Mouse (Mus musculus): ENCODE data around the gene Efcab12. TPM values are rescaled to one million over a fixed set of nuclear protein-coding genes. Genes with fewer than 3 reads are reported as not detected.

Efcab12 gene
- polyA plus RNA-seq, 1 experiment: 4.8 TPM

GRCm38 (mm10) chr6:115775838-115776237 lies 62.4 kb downstream of the Efcab12 start:
- peak; percentile 20 for DNase-seq (ENCODE audit: low read depth)
- TF ChIP-seq CTCF (IDR thresholded peaks at IDR 0.05; ENCODE audit: borderline replicate concordance, extremely low read depth, insufficient read depth, insufficient read length) (no peak), POLR2A (IDR thresholded peaks at IDR 0.05; ENCODE audit: borderline replicate concordance, extremely low read depth, insufficient read depth, insufficient read length, poor library complexity, severe bottlenecking) (no peak)

GRCm38 (mm10) chr6:115774501-115774921 lies 63.7 kb downstream of the Efcab12 start, which contains the start of gene Cand2:
TSS of gene Cand2 (plus strand) at chr6:115774538.
- no peak for TF ChIP-seq CTCF (IDR thresholded peaks at IDR 0.05; ENCODE audit: borderline replicate concordance, extremely low read depth, insufficient read depth, insufficient read length)
- peak; percentile 30; the same call in 1 of the 2 replicates for TF ChIP-seq POLR2A (IDR thresholded peaks at IDR 0.05; ENCODE audit: borderline replicate concordance, extremely low read depth, insufficient read depth, insufficient read length, poor library complexity, severe bottlenecking)
- peak; percentile 85 for DNase-seq (ENCODE audit: low read depth)

GRCm38 (mm10) chr6:115773966-115774413 lies 64.2 kb downstream of the Efcab12 start:
- peak; percentile 90 for DNase-seq (ENCODE audit: low read depth)

GRCm38 (mm10) chr6:115772604-115773003 lies 65.6 kb downstream of the Efcab12 start:
- DNase-seq (ENCODE audit: low read depth): no peak
- TF ChIP-seq POLR2A (IDR thresholded peaks at IDR 0.05; ENCODE audit: borderline replicate concordance, extremely low read depth, insufficient read depth, insufficient read length, poor library complexity, severe bottlenecking) (no peak), CTCF (IDR thresholded peaks at IDR 0.05; ENCODE audit: borderline replicate concordance, extremely low read depth, insufficient read depth, insufficient read length) (peak; percentile 11; the same call in 1 of the 2 replicates)

More at GRCm38 (mm10) chr6:115773966-115774413, 64.2 kb downstream of the Efcab12 start:
- TF ChIP-seq POLR2A (IDR thresholded peaks at IDR 0.05; ENCODE audit: borderline replicate concordance, extremely low read depth, insufficient read depth, insufficient read length, poor library complexity, severe bottlenecking): no peak
- no peak for TF ChIP-seq CTCF (IDR thresholded peaks at IDR 0.05; ENCODE audit: borderline replicate concordance, extremely low read depth, insufficient read depth, insufficient read length)

GRCm38 (mm10) chr6:115772201-115772600 lies 66.0 kb downstream of the Efcab12 start:
- TF ChIP-seq CTCF (IDR thresholded peaks at IDR 0.05; ENCODE audit: borderline replicate concordance, extremely low read depth, insufficient read depth, insufficient read length) (no peak), POLR2A (IDR thresholded peaks at IDR 0.05; ENCODE audit: borderline replicate concordance, extremely low read depth, insufficient read depth, insufficient read length, poor library complexity, severe bottlenecking) (no peak)
- DNase-seq (ENCODE audit: low read depth): no peak

GRCm38 (mm10) chr6:115770852-115771251 lies 67.4 kb downstream of the Efcab12 start:
- DNase-seq (ENCODE audit: low read depth): no peak
- no peak for TF ChIP-seq POLR2A (IDR thresholded peaks at IDR 0.05; ENCODE audit: borderline replicate concordance, extremely low read depth, insufficient read depth, insufficient read length, poor library complexity, severe bottlenecking)
- TF ChIP-seq CTCF (IDR thresholded peaks at IDR 0.05; ENCODE audit: borderline replicate concordance, extremely low read depth, insufficient read depth, insufficient read length): no peak

GRCm38 (mm10) chr6:115770059-115770670 lies 68.0 kb downstream of the Efcab12 start:
- DNase-seq (ENCODE audit: low read depth): no peak
- 0 out of 2 replicates have a peak, but pooled peaks have one; percentile 3 for TF ChIP-seq CTCF (IDR thresholded peaks at IDR 0.05; ENCODE audit: borderline replicate concordance, extremely low read depth, insufficient read depth, insufficient read length)
- TF ChIP-seq POLR2A (IDR thresholded peaks at IDR 0.05; ENCODE audit: borderline replicate concordance, extremely low read depth, insufficient read depth, insufficient read length, poor library complexity, severe bottlenecking): no peak

- DNase-seq (ENCODE audit: low read depth): no peak
- no peak for TF ChIP-seq POLR2A (IDR thresholded peaks at IDR 0.05; ENCODE audit: borderline replicate concordance, extremely low read depth, insufficient read depth, insufficient read length, poor library complexity, severe bottlenecking)
- no peak for TF ChIP-seq CTCF (IDR thresholded peaks at IDR 0.05; ENCODE audit: borderline replicate concordance, extremely low read depth, insufficient read depth, insufficient read length)
These were observed 70.0 kb downstream of the Efcab12 start for GRCm38 (mm10) chr6:115768207-115768606.

- DNase-seq (ENCODE audit: low read depth): no peak
- no peak for TF ChIP-seq CTCF (IDR thresholded peaks at IDR 0.05; ENCODE audit: borderline replicate concordance, extremely low read depth, insufficient read depth, insufficient read length)
- TF ChIP-seq POLR2A (IDR thresholded peaks at IDR 0.05; ENCODE audit: borderline replicate concordance, extremely low read depth, insufficient read depth, insufficient read length, poor library complexity, severe bottlenecking): no peak
These were observed 70.9 kb downstream of the Efcab12 start for GRCm38 (mm10) chr6:115767357-115767756.

GRCm38 (mm10) chr6:115764179-115764578 lies 74.0 kb downstream of the Efcab12 start:
- TF ChIP-seq CTCF (IDR thresholded peaks at IDR 0.05; ENCODE audit: borderline replicate concordance, extremely low read depth, insufficient read depth, insufficient read length) (no peak), POLR2A (IDR thresholded peaks at IDR 0.05; ENCODE audit: borderline replicate concordance, extremely low read depth, insufficient read depth, insufficient read length, poor library complexity, severe bottlenecking) (no peak)
- peak; percentile 95 for DNase-seq (ENCODE audit: low read depth)

- TF ChIP-seq POLR2A (IDR thresholded peaks at IDR 0.05; ENCODE audit: borderline replicate concordance, extremely low read depth, insufficient read depth, insufficient read length, poor library complexity, severe bottlenecking): no peak
- no peak for TF ChIP-seq CTCF (IDR thresholded peaks at IDR 0.05; ENCODE audit: borderline replicate concordance, extremely low read depth, insufficient read depth, insufficient read length)
- DNase-seq (ENCODE audit: low read depth): peak; percentile 49
These were observed 76.0 kb downstream of the Efcab12 start, which contains the start of gene Tmem40 for GRCm38 (mm10) chr6:115761995-115762756. TSS of gene Tmem40 (minus strand) at chr6:115762410.
